Mouse (Mus musculus): ENCODE data around the gene Fastk. TPM values are rescaled to one million over a fixed set of nuclear protein-coding genes. Genes with fewer than 3 reads are reported as not detected.

Gene Fastk
- polyA plus RNA-seq, 1 experiment from 2014 or later = 158 TPM

GRCm38 (mm10) chr5:24446630-24447029 lies 1.5 kb upstream of the Fastk start:
- H3K4me3 ChIP-seq (ENCODE audit: low read depth, low read length) = no peak overlapping the region
- no peaks in the 10 kb centered on the region for H3K9me3 ChIP-seq (replicated peaks; ENCODE audit: control insufficient read depth, low read length)
- no peak overlapping the region for H3K27ac ChIP-seq (ENCODE audit: low read depth, low read length)
- WGBS (ENCODE audit: insufficient replicate concordance) = 89% methylated on average over 7 of the region's 7 CpGs
- H3K9ac ChIP-seq (ENCODE audit: low read depth, low read length) = no peak overlapping the region
- no peak for ATAC-seq (replicated peaks; ENCODE audit: insufficient number of reproducible peaks, low FRiP score, low TSS enrichment)
- H3K4me1 ChIP-seq (ENCODE audit: control insufficient read depth, insufficient read depth, low read length) = peaks cover 27% of the 10 kb centered on the region
- peak overlapping the region; percentile 83; the same call in 1 of the 2 replicates for H3K4me2 ChIP-seq
- H3K36me3 ChIP-seq (ENCODE audit: control insufficient read depth, insufficient read depth, low read length) = peaks cover 6% of the 10 kb centered on the region
- H3K27me3 ChIP-seq (ENCODE audit: control insufficient read depth, insufficient read depth, low read length) = no peaks in the 10 kb centered on the region

GRCm38 (mm10) chr5:24445428-24446080 lies 467 bp upstream of the Fastk start:
- no peaks in the 10 kb centered on the region for H3K27me3 ChIP-seq (ENCODE audit: control insufficient read depth, insufficient read depth, low read length)
- H3K9me3 ChIP-seq (replicated peaks; ENCODE audit: control insufficient read depth, low read length) = no peaks in the 10 kb centered on the region
- peak overlapping the region; percentile 85 for H3K4me2 ChIP-seq
- peaks cover 13% of the 10 kb centered on the region for H3K36me3 ChIP-seq (ENCODE audit: control insufficient read depth, insufficient read depth, low read length)
- H3K27ac ChIP-seq (ENCODE audit: low read depth, low read length) = peak overlapping the region; percentile 94
- WGBS (ENCODE audit: insufficient replicate concordance) = 54% methylated on average over 20 of the region's 20 CpGs
- H3K4me3 ChIP-seq (ENCODE audit: low read depth, low read length) = peak overlapping the region; percentile 89
- ATAC-seq (replicated peaks; ENCODE audit: insufficient number of reproducible peaks, low FRiP score, low TSS enrichment) = no peak
- peaks cover 22% of the 10 kb centered on the region for H3K4me1 ChIP-seq (ENCODE audit: control insufficient read depth, insufficient read depth, low read length)
- H3K9ac ChIP-seq (ENCODE audit: low read depth, low read length) = peak overlapping the region; percentile 97

GRCm38 (mm10) chr5:24443927-24444326 lies 1.2 kb downstream of the Fastk start:
- Histone ChIP-seq H3K27me3 (ENCODE audit: control insufficient read depth, insufficient read depth, low read length) (no peaks in the 10 kb centered on the region), H3K36me3 (ENCODE audit: control insufficient read depth, insufficient read depth, low read length) (peaks cover 25% of the 10 kb centered on the region), H3K4me3 (ENCODE audit: low read depth, low read length) (peak overlapping the region; percentile 89), H3K4me1 (ENCODE audit: control insufficient read depth, insufficient read depth, low read length) (peaks cover 22% of the 10 kb centered on the region), H3K9ac (ENCODE audit: low read depth, low read length) (peak overlapping the region; percentile 97), H3K4me2 (peak overlapping the region; percentile 85), H3K27ac (ENCODE audit: low read depth, low read length) (peak overlapping the region; percentile 94; the same call in 1 of the 2 replicates), H3K9me3 (replicated peaks; ENCODE audit: control insufficient read depth, low read length) (no peaks in the 10 kb centered on the region)
- WGBS (ENCODE audit: insufficient replicate concordance) = 79% methylated on average over 12 of the region's 12 CpGs
- ATAC-seq (replicated peaks; ENCODE audit: insufficient number of reproducible peaks, low FRiP score, low TSS enrichment) = no peak

- no peak for ATAC-seq (replicated peaks; ENCODE audit: insufficient number of reproducible peaks, low FRiP score, low TSS enrichment)
- 85% methylated on average over 7 of the region's 7 CpGs for WGBS (ENCODE audit: insufficient replicate concordance)
- H3K9me3 ChIP-seq (replicated peaks; ENCODE audit: control insufficient read depth, low read length) = no peaks in the 10 kb centered on the region
- H3K27ac ChIP-seq (ENCODE audit: low read depth, low read length) = no peak overlapping the region
- no peak overlapping the region; the same call in 1 of the 2 replicates for H3K4me2 ChIP-seq
- H3K36me3 ChIP-seq (ENCODE audit: control insufficient read depth, insufficient read depth, low read length) = peaks cover 26% of the 10 kb centered on the region
- H3K27me3 ChIP-seq (ENCODE audit: control insufficient read depth, insufficient read depth, low read length) = no peaks in the 10 kb centered on the region
- no peak overlapping the region for H3K9ac ChIP-seq (ENCODE audit: low read depth, low read length)
- peaks cover 21% of the 10 kb centered on the region for H3K4me1 ChIP-seq (ENCODE audit: control insufficient read depth, insufficient read depth, low read length)
- H3K4me3 ChIP-seq (ENCODE audit: low read depth, low read length) = no peak overlapping the region
Measured at GRCm38 (mm10) chr5:24443204-24443603, 1.9 kb downstream of the Fastk start.

- H3K9ac ChIP-seq (ENCODE audit: low read depth, low read length) = no peak overlapping the region
- 86% methylated on average over 9 of the region's 9 CpGs for WGBS (ENCODE audit: insufficient replicate concordance)
- no peak overlapping the region for H3K27ac ChIP-seq (ENCODE audit: low read depth, low read length)
- no peaks in the 10 kb centered on the region for H3K9me3 ChIP-seq (replicated peaks; ENCODE audit: control insufficient read depth, low read length)
- no peaks in the 10 kb centered on the region for H3K27me3 ChIP-seq (ENCODE audit: control insufficient read depth, insufficient read depth, low read length)
- no peak overlapping the region for H3K4me3 ChIP-seq (ENCODE audit: low read depth, low read length)
- H3K4me2 ChIP-seq = no peak overlapping the region
- peaks cover 26% of the 10 kb centered on the region for H3K36me3 ChIP-seq (ENCODE audit: control insufficient read depth, insufficient read depth, low read length)
- H3K4me1 ChIP-seq (ENCODE audit: control insufficient read depth, insufficient read depth, low read length) = peaks cover 13% of the 10 kb centered on the region
- ATAC-seq (replicated peaks; ENCODE audit: insufficient number of reproducible peaks, low FRiP score, low TSS enrichment) = no peak
Measured at GRCm38 (mm10) chr5:24442029-24442428, 3.1 kb downstream of the Fastk start.

GRCm38 (mm10) chr5:24441187-24441586 lies 3.9 kb downstream of the Fastk start:
- no peaks in the 10 kb centered on the region for H3K27me3 ChIP-seq (ENCODE audit: control insufficient read depth, insufficient read depth, low read length)
- H3K4me3 ChIP-seq (ENCODE audit: low read depth, low read length) = no peak overlapping the region
- no peak for ATAC-seq (replicated peaks; ENCODE audit: insufficient number of reproducible peaks, low FRiP score, low TSS enrichment)
- no peak overlapping the region; the same call in 1 of the 2 replicates for H3K9ac ChIP-seq (ENCODE audit: low read depth, low read length)
- H3K9me3 ChIP-seq (replicated peaks; ENCODE audit: control insufficient read depth, low read length) = no peaks in the 10 kb centered on the region
- WGBS (ENCODE audit: insufficient replicate concordance) = 90% methylated on average over 8 of the region's 8 CpGs
- peaks cover 26% of the 10 kb centered on the region for H3K36me3 ChIP-seq (ENCODE audit: control insufficient read depth, insufficient read depth, low read length)
- peaks cover 13% of the 10 kb centered on the region for H3K4me1 ChIP-seq (ENCODE audit: control insufficient read depth, insufficient read depth, low read length)
- H3K27ac ChIP-seq (ENCODE audit: low read depth, low read length) = no peak overlapping the region
- no peak overlapping the region for H3K4me2 ChIP-seq

GRCm38 (mm10) chr5:24433993-24434392 lies 11.1 kb downstream of the Fastk start:
- Histone ChIP-seq H3K9me3 (replicated peaks; ENCODE audit: control insufficient read depth, low read length) (no peaks in the 10 kb centered on the region), H3K4me1 (ENCODE audit: control insufficient read depth, insufficient read depth, low read length) (peaks cover 6% of the 10 kb centered on the region), H3K4me2 (no peak overlapping the region), H3K36me3 (ENCODE audit: control insufficient read depth, insufficient read depth, low read length) (peaks cover 42% of the 10 kb centered on the region), H3K27ac (ENCODE audit: low read depth, low read length) (no peak overlapping the region), H3K4me3 (ENCODE audit: low read depth, low read length) (no peak overlapping the region), H3K27me3 (ENCODE audit: control insufficient read depth, insufficient read depth, low read length) (no peaks in the 10 kb centered on the region), H3K9ac (ENCODE audit: low read depth, low read length) (no peak overlapping the region)
- WGBS (ENCODE audit: insufficient replicate concordance) = 86% methylated on average over 8 of the region's 8 CpGs
- no peak for ATAC-seq (replicated peaks; ENCODE audit: insufficient number of reproducible peaks, low FRiP score, low TSS enrichment)

GRCm38 (mm10) chr5:24428596-24428995 lies 16.5 kb downstream of the Fastk start:
- peaks cover 44% of the 10 kb centered on the region for H3K4me1 ChIP-seq (ENCODE audit: control insufficient read depth, insufficient read depth, low read length)
- H3K36me3 ChIP-seq (ENCODE audit: control insufficient read depth, insufficient read depth, low read length) = peaks cover 28% of the 10 kb centered on the region
- H3K9ac ChIP-seq (ENCODE audit: low read depth, low read length) = no peak overlapping the region; the same call in 1 of the 2 replicates
- no peaks in the 10 kb centered on the region for H3K9me3 ChIP-seq (replicated peaks; ENCODE audit: control insufficient read depth, low read length)
- no peak overlapping the region for H3K4me3 ChIP-seq (ENCODE audit: low read depth, low read length)
- WGBS (ENCODE audit: insufficient replicate concordance) = 12% methylated on average over 9 of the region's 9 CpGs
- H3K4me2 ChIP-seq = peak overlapping the region; percentile 45
- H3K27me3 ChIP-seq (ENCODE audit: control insufficient read depth, insufficient read depth, low read length) = no peaks in the 10 kb centered on the region
- ATAC-seq (replicated peaks; ENCODE audit: insufficient number of reproducible peaks, low FRiP score, low TSS enrichment) = no peak
- no peak overlapping the region for H3K27ac ChIP-seq (ENCODE audit: low read depth, low read length)

GRCm38 (mm10) chr5:24427981-24428402 lies 17.1 kb downstream of the Fastk start:
- Histone ChIP-seq H3K9ac (ENCODE audit: low read depth, low read length) (no peak overlapping the region), H3K27ac (ENCODE audit: low read depth, low read length) (no peak overlapping the region)

More at GRCm38 (mm10) chr5:24427981-24428402, 17.1 kb downstream of the Fastk start:
- ATAC-seq (replicated peaks; ENCODE audit: insufficient number of reproducible peaks, low FRiP score, low TSS enrichment) = no peak
- no peaks in the 10 kb centered on the region for H3K27me3 ChIP-seq (ENCODE audit: control insufficient read depth, insufficient read depth, low read length)
- WGBS (ENCODE audit: insufficient replicate concordance) = 12% methylated on average over 15 of the region's 15 CpGs
- no peaks in the 10 kb centered on the region for H3K9me3 ChIP-seq (replicated peaks; ENCODE audit: control insufficient read depth, low read length)
- H3K4me3 ChIP-seq (ENCODE audit: low read depth, low read length) = 0 out of 2 replicates have a peak overlapping the region, but pooled peaks have one; percentile 5
- H3K36me3 ChIP-seq (ENCODE audit: control insufficient read depth, insufficient read depth, low read length) = peaks cover 28% of the 10 kb centered on the region
- H3K4me2 ChIP-seq = peak overlapping the region; percentile 45
- peaks cover 38% of the 10 kb centered on the region for H3K4me1 ChIP-seq (ENCODE audit: control insufficient read depth, insufficient read depth, low read length)

Data from heart, embryonic 11.5 days (tissue).